Mouse (Mus musculus) megakaryocyte, embryonic 14.5 days (primary cell): ENCODE results near the gene Meltf.

Source experiments
- FLI1 ChIP-seq: IDR thresholded peaks from 2 replicates; pipeline ENCODE4 v1.6.1; 2012; ENCODE audit warnings: low read length, inconsistent platforms, mixed read lengths
- GATA1 ChIP-seq: IDR thresholded peaks from 3 replicates; pipeline ENCODE4 v1.6.1; 2012; ENCODE audit warnings: mixed read lengths, low read length, inconsistent platforms, borderline replicate concordance

- TF ChIP-seq GATA1 (no peak), FLI1 (no peak)
These were observed 68.7 kb downstream of the Meltf start for GRCm38 (mm10) chr16:31947333-31947732.
